Mouse (Mus musculus) MEL (cell line): Measurements from ENCODE around the gene Hsd17b12. TPM values are rescaled to one million over a fixed set of nuclear protein-coding genes. Genes with fewer than 3 reads are reported as not detected.

Experiments
- DNase-seq: peaks from one replicate; pipeline ENCODE4 v3.0.0; 2011; ENCODE audit warnings: low read depth, low spot score
- H3K27ac ChIP-seq: 2 replicates; pipeline ENCODE4 v1.5.1; 2012; ENCODE audit warnings: low read depth, mild to moderate bottlenecking, control low read depth, low read length, moderate library complexity; ENCODE audit not compliant: control insufficient read depth
- H3K27me3 ChIP-seq, 2 experiments: fragments of 150-350 bp in 1 of 2; sonication (generic) in 1 of 2; 2 replicates each; pipeline ENCODE4 v1.6.1; 2012; ENCODE audit warnings: low read length in 2 of 2, mild to moderate bottlenecking in 2 of 2, improper control_type of control experiment in 1 of 2, moderate library complexity in 1 of 2; ENCODE audit not compliant: insufficient read depth in 2 of 2, control insufficient read depth in 1 of 2
- H3K36me3 ChIP-seq, 2 experiments: 2 replicates each; pipeline ENCODE4 v1.6.1; 2012 to 2014; ENCODE audit warnings: low read length in 2 of 2, improper control_type of control experiment in 1 of 2, inconsistent platforms in 1 of 2, mild to moderate bottlenecking in 1 of 2; ENCODE audit not compliant: insufficient read depth in 2 of 2, control insufficient read depth in 1 of 2
- H3K4me1 ChIP-seq, 2 experiments: fragments of 150-350 bp in 1 of 2; sonication (generic) in 1 of 2; 2 replicates each; pipeline ENCODE4 v1.6.1; 2012; ENCODE audit warnings: low read length in 2 of 2, improper control_type of control experiment in 1 of 2, mild to moderate bottlenecking in 1 of 2; ENCODE audit not compliant: insufficient read depth in 2 of 2, control insufficient read depth in 1 of 2
- H3K4me3 ChIP-seq, 2 experiments: fragments of 150-350 bp in 1 of 2; sonication (generic) in 1 of 2; 2 replicates each; pipeline ENCODE4 v1.5.1; 2012; ENCODE audit warnings: low read depth in 2 of 2, low read length in 2 of 2, mild to moderate bottlenecking in 2 of 2, moderate library complexity in 2 of 2, control low read depth in 1 of 2, improper control_type of control experiment in 1 of 2; ENCODE audit not compliant: control insufficient read depth in 1 of 2, insufficient read depth in 1 of 2
- H3K79me2 ChIP-seq: 2 replicates; pipeline ENCODE4 v1.6.1; 2012; ENCODE audit warnings: mild to moderate bottlenecking, low read length, moderate library complexity; ENCODE audit not compliant: control insufficient read depth, poor library complexity, insufficient read depth
- H3K9ac ChIP-seq: 2 replicates; pipeline ENCODE4 v1.6.1; 2012; ENCODE audit warnings: low read depth, mild to moderate bottlenecking, control low read depth, low read length, moderate library complexity; ENCODE audit not compliant: control insufficient read depth, poor library complexity, severe bottlenecking
- H3K9me3 ChIP-seq: fragments of 150-350 bp; sonication (generic); replicated peaks from 2 replicates; pipeline ENCODE4 v1.6.1; 2012; ENCODE audit warnings: mild to moderate bottlenecking, low read length, improper control_type of control experiment, moderate library complexity; ENCODE audit not compliant: insufficient read depth
- BHLHE40 ChIP-seq: IDR thresholded peaks from 2 replicates; pipeline ENCODE4 v1.6.1; 2012; ENCODE audit warnings: low read depth, mild to moderate bottlenecking, inconsistent platforms, low read length, improper control_type of control experiment, borderline replicate concordance
- CHD1 ChIP-seq: IDR thresholded peaks from 2 replicates; pipeline ENCODE4 v1.6.1; 2012; ENCODE audit warnings: low read depth, mild to moderate bottlenecking, inconsistent platforms, low read length, improper control_type of control experiment
- CHD2 ChIP-seq: IDR thresholded peaks from 2 replicates; pipeline ENCODE4 v1.6.1; 2011; ENCODE audit warnings: low read length, improper control_type of control experiment
- CTCF ChIP-seq, 3 experiments: IDR thresholded peaks in 2 of 3; conservative IDR thresholded peaks in 1 of 3; 2 replicates each; pipeline ENCODE4 v1.5.1; 2011 to 2012; ENCODE audit warnings: low read length in 3 of 3, low read depth in 2 of 3, mild to moderate bottlenecking in 2 of 3, improper control_type of control experiment in 1 of 3, inconsistent platforms in 1 of 3, mixed read lengths in 1 of 3, moderate library complexity in 1 of 3; ENCODE audit not compliant: control insufficient read depth in 1 of 3, insufficient read depth in 1 of 3, poor library complexity in 1 of 3, severe bottlenecking in 1 of 3
- EP300 ChIP-seq, 2 experiments: IDR thresholded peaks; 2 replicates each; pipeline ENCODE4 v1.6.1; 2011; ENCODE audit warnings: improper control_type of control experiment in 2 of 2, low read length in 2 of 2, low read depth in 1 of 2, mild to moderate bottlenecking in 1 of 2
- HCFC1 ChIP-seq: IDR thresholded peaks from 2 replicates; pipeline ENCODE4 v1.6.1; 2012; ENCODE audit warnings: low read depth, mild to moderate bottlenecking, inconsistent platforms, low read length, improper control_type of control experiment, moderate library complexity
- JUND ChIP-seq: IDR thresholded peaks from 2 replicates; pipeline ENCODE4 v1.6.1; 2011; ENCODE audit warnings: low read depth, mild to moderate bottlenecking, improper control_type of control experiment, low read length
- KAT2A ChIP-seq: conservative IDR thresholded peaks from 2 replicates; pipeline ENCODE4 v1.6.1; 2012; ENCODE audit warnings: low read depth, low read length, improper control_type of control experiment, inconsistent platforms
- MAFK ChIP-seq: IDR thresholded peaks from 2 replicates; pipeline ENCODE4 v1.6.1; 2011; ENCODE audit warnings: low read depth, mild to moderate bottlenecking, low read length, improper control_type of control experiment, borderline replicate concordance
- MXI1 ChIP-seq: IDR thresholded peaks from 2 replicates; pipeline ENCODE4 v1.6.1; 2011; ENCODE audit warnings: mild to moderate bottlenecking, low read depth, low read length, improper control_type of control experiment
- MYC ChIP-seq: IDR thresholded peaks from 2 replicates; pipeline ENCODE4 v1.6.1; 2011; ENCODE audit warnings: low read depth, mild to moderate bottlenecking, low read length, improper control_type of control experiment, moderate library complexity
- NRF1 ChIP-seq: IDR thresholded peaks from 2 replicates; pipeline ENCODE4 v1.6.1; 2014; ENCODE audit warnings: low read depth, mild to moderate bottlenecking, inconsistent platforms, low read length, improper control_type of control experiment, moderate library complexity; ENCODE audit not compliant: poor library complexity, insufficient read depth, severe bottlenecking
- POLR2A ChIP-seq, 2 experiments: IDR thresholded peaks; 2 replicates each; pipeline ENCODE4 v1.6.1; 2011 to 2012; ENCODE audit warnings: low read length in 2 of 2, mild to moderate bottlenecking in 2 of 2, control low read depth in 1 of 2, improper control_type of control experiment in 1 of 2, low read depth in 1 of 2, moderate library complexity in 1 of 2; ENCODE audit not compliant: control insufficient read depth in 1 of 2, insufficient read depth in 1 of 2, poor library complexity in 1 of 2
- POLR2AphosphoS2 ChIP-seq: IDR thresholded peaks from 2 replicates; pipeline ENCODE4 v1.6.1; 2011; ENCODE audit warnings: low read length, improper control_type of control experiment
- POLR2AphosphoS5 ChIP-seq: IDR thresholded peaks from 2 replicates; pipeline ENCODE4 v1.6.1; 2012; ENCODE audit warnings: low read depth, borderline replicate concordance, mild to moderate bottlenecking, inconsistent platforms, low read length, moderate library complexity, mixed read lengths
- RAD21 ChIP-seq: IDR thresholded peaks from 2 replicates; pipeline ENCODE4 v1.6.1; 2011; ENCODE audit warnings: mild to moderate bottlenecking, low read depth, low read length, improper control_type of control experiment
- RCOR1 ChIP-seq: IDR thresholded peaks from 2 replicates; pipeline ENCODE4 v1.6.1; 2012; ENCODE audit warnings: low read depth, mild to moderate bottlenecking, inconsistent platforms, low read length, improper control_type of control experiment
- SIN3A ChIP-seq: IDR thresholded peaks from 2 replicates; pipeline ENCODE4 v1.6.1; 2012; ENCODE audit warnings: low read length, improper control_type of control experiment, inconsistent platforms
- SMC3 ChIP-seq: IDR thresholded peaks from 2 replicates; pipeline ENCODE4 v1.6.1; 2011; ENCODE audit warnings: low read depth, low read length, improper control_type of control experiment
- TBP ChIP-seq: IDR thresholded peaks from 2 replicates; pipeline ENCODE4 v1.8.0; 2011; ENCODE audit warnings: low read depth, low read length, improper control_type of control experiment
- USF2 ChIP-seq, 2 experiments: IDR thresholded peaks; 2 replicates each; pipeline ENCODE4 v1.6.1; 2011 to 2012; ENCODE audit warnings: improper control_type of control experiment in 2 of 2, low read length in 2 of 2, borderline replicate concordance in 1 of 2, inconsistent platforms in 1 of 2, low read depth in 1 of 2, mild to moderate bottlenecking in 1 of 2; ENCODE audit not compliant: insufficient read depth in 1 of 2
- ZMIZ1 ChIP-seq: IDR thresholded peaks from 2 replicates; pipeline ENCODE4 v1.6.1; 2012; ENCODE audit warnings: low read depth, mild to moderate bottlenecking, inconsistent platforms, low read length, improper control_type of control experiment, moderate library complexity
- polyA plus RNA-seq, 2 experiments: library from polyadenylated mRNA; stranded (reverse) in 1 of 2; unstranded in 1 of 2; fragments of >175 nt in 1 of 2; fragments of >200 nt in 1 of 2; gene quantifications; 2 replicates each; pipeline versions ENCODE4 v1.2.1 to v1.2.4; 2012; ENCODE audit warnings: low replicate concordance in 2 of 2, low read depth in 1 of 2; ENCODE audit not compliant: insufficient read length in 2 of 2, insufficient read depth in 1 of 2, missing spikeins in 1 of 2
- total RNA-seq: library from RNA; depleted of rRNA; stranded (reverse); fragments of 300-350 nt; gene quantifications from 2 replicates; pipeline ENCODE4 v1.2.3, GENCODE M21; 2012

Gene Hsd17b12
- total and polyA plus RNA-seq, 3 experiments = 83.5 to 148 (median 94.6) TPM

- no peak overlapping the region for H3K27ac ChIP-seq
- H3K36me3 ChIP-seq = peaks cover 0 to 3% of the 10 kb centered on the region in 2 experiments; a peak in 1 of 4 replicates
These were observed 91.1 kb downstream of the Hsd17b12 start for GRCm38 (mm10) chr2:94066540-94067135.

GRCm38 (mm10) chr2:94066120-94066519 is 91.6 kb downstream of the Hsd17b12 start:
- Histone ChIP-seq H3K79me2 (no peaks in the 10 kb centered on the region), H3K9ac (no peak overlapping the region), H3K27me3 (no peaks in the 10 kb centered on the region), H3K27ac (no peak overlapping the region), H3K4me1 (no peaks in the 10 kb centered on the region), H3K36me3 (peaks cover 0 to 3% of the 10 kb centered on the region in 2 experiments; a peak in 1 of 4 replicates)
- no peak for DNase-seq
- no peak for TF ChIP-seq TBP
- TF ChIP-seq MYC = no peak
- no peak for TF ChIP-seq MAFK
- TF ChIP-seq SIN3A = no peak
- TF ChIP-seq EP300 (IDR thresholded peaks at IDR 0.05; ENCODE audit: low read depth in 1 of 2, low read length in 2 of 2) = no peak
- no peak for TF ChIP-seq POLR2AphosphoS5
- no peak for TF ChIP-seq MXI1
- no peak for TF ChIP-seq KAT2A
- no peak for TF ChIP-seq POLR2AphosphoS2
- TF ChIP-seq JUND = no peak
- no peak for TF ChIP-seq CHD2
- TF ChIP-seq, all 39 proteins: peak for 0
- Histone ChIP-seq H3K4me3 (no peak overlapping the region), H3K9me3 (no peaks in the 10 kb centered on the region)

More at GRCm38 (mm10) chr2:94066540-94067135, 91.1 kb downstream of the Hsd17b12 start:
- no peaks in the 10 kb centered on the region for H3K27me3 ChIP-seq
- H3K9me3 ChIP-seq = no peaks in the 10 kb centered on the region
- H3K9ac ChIP-seq = no peak overlapping the region
- no peak for DNase-seq
- H3K79me2 ChIP-seq = no peaks in the 10 kb centered on the region
- no peaks in the 10 kb centered on the region for H3K4me1 ChIP-seq
- no peak overlapping the region for H3K4me3 ChIP-seq
- TF ChIP-seq HCFC1 (no peak), POLR2AphosphoS2 (no peak), CHD1 (no peak), CTCF (IDR thresholded peaks at IDR 0.05 in 2 of 3, conservative IDR thresholded peaks at IDR 0.05 in 1 of 3; ENCODE audit: control insufficient read depth in 1 of 3, insufficient read depth in 1 of 3, low read depth in 2 of 3, low read length in 3 of 3, poor library complexity in 1 of 3, severe bottlenecking in 1 of 3) (no peak), SMC3 (no peak), ZMIZ1 (no peak), NRF1 (no peak), POLR2AphosphoS5 (no peak), BHLHE40 (no peak), RAD21 (no peak), USF2 (IDR thresholded peaks at IDR 0.05; ENCODE audit: borderline replicate concordance in 1 of 2, insufficient read depth in 1 of 2, low read depth in 1 of 2, low read length in 2 of 2) (no peak), POLR2A (IDR thresholded peaks at IDR 0.05; ENCODE audit: control insufficient read depth in 1 of 2, insufficient read depth in 1 of 2, low read depth in 1 of 2, low read length in 2 of 2, poor library complexity in 1 of 2) (no peak), RCOR1 (no peak)
- TF ChIP-seq, all 39 proteins: peak for 0
